Mouse (Mus musculus) cortical plate, adult 2 months (tissue): Measurements from ENCODE around the gene Tnik. TPM values are rescaled to one million over a fixed set of nuclear protein-coding genes. Genes with fewer than 3 reads are reported as not detected.

ENCODE experiments used
- H3K27ac ChIP-seq: fragments of 200-500 bp; 2 replicates; pipeline ENCODE4 v1.5.1; 2012; ENCODE audit warnings: low read length, control low read depth, inconsistent platforms; ENCODE audit not compliant: insufficient read depth
- H3K4me1 ChIP-seq: fragments of 200-500 bp; 2 replicates; pipeline ENCODE4 v1.6.1; 2011; ENCODE audit warnings: low read length; ENCODE audit not compliant: control insufficient read depth, insufficient read depth
- H3K4me3 ChIP-seq: fragments of 200-500 bp; 2 replicates; pipeline ENCODE4 v1.5.1; 2011; ENCODE audit warnings: mild to moderate bottlenecking, low read length, control low read depth; ENCODE audit not compliant: insufficient read depth
- CTCF ChIP-seq: fragments of 200-500 bp; IDR thresholded peaks from 2 replicates; pipeline ENCODE4 v1.5.1; 2011; ENCODE audit warnings: mild to moderate bottlenecking, control low read depth, low read length; ENCODE audit not compliant: insufficient read depth; ENCODE audit errors: extremely low read depth
- POLR2A ChIP-seq: fragments of 200-500 bp; IDR thresholded peaks from 2 replicates; pipeline ENCODE4 v1.6.1; 2011; ENCODE audit warnings: mild to moderate bottlenecking, low read length, control low read depth; ENCODE audit not compliant: insufficient read depth; ENCODE audit errors: extremely low read depth
- polyA plus RNA-seq: library from polyadenylated mRNA; depleted of rRNA; stranded (reverse); fragments of >200 nt; gene quantifications from 2 replicates; pipeline ENCODE4 v1.2.3, GENCODE M21; 2012

Gene Tnik
- polyA plus RNA-seq, 1 experiment, result 95.8 TPM

- Histone ChIP-seq H3K4me1 (no peaks in the 10 kb centered on the region), H3K27ac (no peak overlapping the region), H3K4me3 (no peak overlapping the region)
- TF ChIP-seq POLR2A (no peak), CTCF (no peak)
Measured at GRCm38 (mm10) chr3:28713913-28714698, 451.1 kb downstream of the Tnik start.

GRCm38 (mm10) chr3:28718521-28718920, 455.5 kb downstream of the Tnik start:
- H3K4me3 ChIP-seq, result no peak overlapping the region
- no peak overlapping the region for H3K27ac ChIP-seq
- TF ChIP-seq CTCF (no peak), POLR2A (no peak)
- H3K4me1 ChIP-seq, result no peaks in the 10 kb centered on the region

GRCm38 (mm10) chr3:28721218-28721617, 458.2 kb downstream of the Tnik start:
- no peak for TF ChIP-seq POLR2A
- no peak for TF ChIP-seq CTCF
- Histone ChIP-seq H3K27ac (no peak overlapping the region), H3K4me3 (no peak overlapping the region), H3K4me1 (no peaks in the 10 kb centered on the region)

DNA sequence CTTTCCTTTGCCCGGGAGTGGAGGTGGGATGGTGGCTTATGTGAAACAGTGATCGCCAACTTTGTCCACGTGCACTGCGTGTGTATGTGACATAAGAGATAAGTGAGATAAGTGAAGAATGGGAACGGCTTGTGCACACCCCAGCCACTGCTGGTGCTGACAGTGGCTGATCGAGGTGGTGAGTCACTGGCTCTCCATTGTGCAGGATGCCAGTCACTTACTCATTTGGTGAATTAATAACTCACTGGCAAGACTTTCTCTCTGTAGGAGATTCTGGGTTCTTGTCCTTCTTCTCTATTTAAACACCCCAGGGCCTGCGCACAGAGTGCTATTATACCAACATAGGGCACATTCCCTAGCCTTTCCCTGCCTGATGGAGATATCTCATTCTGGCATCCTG, 458.8 kb downstream of the Tnik start:
- TF ChIP-seq CTCF, result no peak
- H3K4me3 ChIP-seq, result no peak overlapping the region
- no peaks in the 10 kb centered on the region for H3K4me1 ChIP-seq
- H3K27ac ChIP-seq, result no peak overlapping the region

GRCm38 (mm10) chr3:28722531-28722930, 459.5 kb downstream of the Tnik start:
- no peak overlapping the region for H3K27ac ChIP-seq
- no peaks in the 10 kb centered on the region for H3K4me1 ChIP-seq
- H3K4me3 ChIP-seq, result no peak overlapping the region
- TF ChIP-seq CTCF, result no peak
- no peak for TF ChIP-seq POLR2A

GRCm38 (mm10) chr3:28723534-28723933, 460.5 kb downstream of the Tnik start:
- 0 out of 2 replicates have a peak, but pooled peaks have one; percentile 14 for TF ChIP-seq CTCF
- TF ChIP-seq POLR2A, result no peak
- Histone ChIP-seq H3K4me3 (no peak overlapping the region), H3K27ac (no peak overlapping the region), H3K4me1 (no peaks in the 10 kb centered on the region)

DNA sequence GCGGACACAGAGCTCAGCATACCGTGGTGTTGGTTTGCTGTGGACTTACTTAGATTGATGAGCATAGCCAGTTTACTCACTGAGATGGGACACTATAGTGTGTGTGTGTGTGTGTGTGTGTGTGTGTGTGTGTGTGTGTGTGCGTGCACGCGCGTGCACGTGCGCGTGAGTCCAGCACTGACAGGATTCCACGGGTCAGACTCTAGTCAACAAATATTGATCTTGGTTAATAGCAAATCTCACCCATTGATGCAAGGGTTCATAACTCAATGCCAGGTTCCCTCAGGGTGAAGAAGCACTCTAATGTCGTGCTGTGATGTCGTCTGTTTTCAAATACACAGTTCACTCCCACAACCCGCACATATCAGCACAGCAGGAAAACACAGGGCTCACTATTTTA, 462.2 kb downstream of the Tnik start:
- no peaks in the 10 kb centered on the region for H3K4me1 ChIP-seq
- no peak overlapping the region for H3K4me3 ChIP-seq
- TF ChIP-seq POLR2A (no peak), CTCF (no peak)
- no peak overlapping the region for H3K27ac ChIP-seq
